Mouse (Mus musculus): ENCODE measurements around the gene Acp5. TPM values are rescaled to one million over a fixed set of nuclear protein-coding genes. Genes with fewer than 3 reads are reported as not detected.
"Not testable (repeated sequence)": the region's sequence is repeated elsewhere in the genome, so short reads cannot be mapped to it uniquely, and the experiment has no call there.

The Acp5 gene
- polyA plus RNA-seq, 1 experiment from 2014 or later, result 0.49 TPM

GRCm38 (mm10) chr9:22161299-22161698 lies 25.8 kb upstream of the Acp5 start:
- ATAC-seq, result no peak
- no peaks in the 10 kb centered on the region for H3K9me3 ChIP-seq (ENCODE audit: control insufficient read depth, low read length)
- peaks cover 13% of the 10 kb centered on the region for H3K4me1 ChIP-seq (ENCODE audit: control insufficient read depth, insufficient read depth, low read depth, low read length)
- H3K27ac ChIP-seq (ENCODE audit: low read depth, low read length), result no peak overlapping the region
- no peaks in the 10 kb centered on the region for H3K27me3 ChIP-seq (replicated peaks; ENCODE audit: control insufficient read depth, insufficient read depth, low read length)
- 30% methylated on average over 6 of the region's 6 CpGs for WGBS
- no peaks in the 10 kb centered on the region for H3K36me3 ChIP-seq (ENCODE audit: control insufficient read depth, insufficient read depth, low read length)
- H3K4me3 ChIP-seq (ENCODE audit: low read length), result no peak overlapping the region
- H3K9ac ChIP-seq (ENCODE audit: low read depth, low read length), result no peak overlapping the region
- H3K4me2 ChIP-seq (ENCODE audit: low read length), result no peak overlapping the region

GRCm38 (mm10) chr9:22157516-22158265 lies 22.2 kb upstream of the Acp5 start:
- Histone ChIP-seq H3K4me1 (ENCODE audit: control insufficient read depth, insufficient read depth, low read depth, low read length) (peaks cover 12% of the 10 kb centered on the region), H3K36me3 (ENCODE audit: control insufficient read depth, insufficient read depth, low read length) (no peaks in the 10 kb centered on the region), H3K4me3 (ENCODE audit: low read length) (peak overlapping the region; percentile 77), H3K4me2 (ENCODE audit: low read length) (peak overlapping the region; percentile 71), H3K9ac (ENCODE audit: low read depth, low read length) (peak overlapping the region; percentile 86), H3K27me3 (replicated peaks; ENCODE audit: control insufficient read depth, insufficient read depth, low read length) (no peaks in the 10 kb centered on the region), H3K27ac (ENCODE audit: low read depth, low read length) (peak overlapping the region; percentile 94), H3K9me3 (ENCODE audit: control insufficient read depth, low read length) (no peaks in the 10 kb centered on the region)
- 63% methylated on average over 34 of the region's 34 CpGs for WGBS
- ATAC-seq, result no peak

- H3K4me3 ChIP-seq (ENCODE audit: low read length), result peak within 1 kb of the TSS; percentile 77
- no peaks in the 10 kb centered on the region for H3K9me3 ChIP-seq (ENCODE audit: control insufficient read depth, low read length)
- no peaks in the 10 kb centered on the region for H3K27me3 ChIP-seq (replicated peaks; ENCODE audit: control insufficient read depth, insufficient read depth, low read length)
- H3K4me1 ChIP-seq (ENCODE audit: control insufficient read depth, insufficient read depth, low read depth, low read length), result peaks cover 12% of the 10 kb centered on the region
- no peaks in the 10 kb centered on the region for H3K36me3 ChIP-seq (ENCODE audit: control insufficient read depth, insufficient read depth, low read length)
- peak within 1 kb of the TSS; percentile 71 for H3K4me2 ChIP-seq (ENCODE audit: low read length)
- peak within 1 kb of the TSS; percentile 94 for H3K27ac ChIP-seq (ENCODE audit: low read depth, low read length)
- peak; percentile 99 for ATAC-seq
- peak within 1 kb of the TSS; percentile 86 for H3K9ac ChIP-seq (ENCODE audit: low read depth, low read length)
- WGBS, result under 1% methylated on average over 48 of the region's 65 CpGs
Measured at GRCm38 (mm10) chr9:22156497-22157245, 21.2 kb upstream of the Acp5 start, which contains the start of gene Pigyl. TSS of gene Pigyl (plus strand) at chr9:22156846.

- no peak for ATAC-seq
- H3K9me3 ChIP-seq (ENCODE audit: control insufficient read depth, low read length), result no peaks in the 10 kb centered on the region
- no peak overlapping the region for H3K9ac ChIP-seq (ENCODE audit: low read depth, low read length)
- H3K27me3 ChIP-seq (replicated peaks; ENCODE audit: control insufficient read depth, insufficient read depth, low read length), result no peaks in the 10 kb centered on the region
- H3K4me2 ChIP-seq (ENCODE audit: low read length), result peak overlapping the region; percentile 43
- 28% methylated on average over 10 of the region's 10 CpGs for WGBS
- H3K4me1 ChIP-seq (ENCODE audit: control insufficient read depth, insufficient read depth, low read depth, low read length), result peaks cover 12% of the 10 kb centered on the region
- H3K4me3 ChIP-seq (ENCODE audit: low read length), result no peak overlapping the region
- H3K36me3 ChIP-seq (ENCODE audit: control insufficient read depth, insufficient read depth, low read length), result no peaks in the 10 kb centered on the region
- no peak overlapping the region for H3K27ac ChIP-seq (ENCODE audit: low read depth, low read length)
Measured at GRCm38 (mm10) chr9:22155614-22156013, 20.1 kb upstream of the Acp5 start.

GRCm38 (mm10) chr9:22153810-22154209 lies 18.3 kb upstream of the Acp5 start:
- H3K36me3 ChIP-seq (ENCODE audit: control insufficient read depth, insufficient read depth, low read length), result no peaks in the 10 kb centered on the region
- no peak overlapping the region for H3K27ac ChIP-seq (ENCODE audit: low read depth, low read length)
- no peak for ATAC-seq
- no peaks in the 10 kb centered on the region for H3K27me3 ChIP-seq (replicated peaks; ENCODE audit: control insufficient read depth, insufficient read depth, low read length)
- no peaks in the 10 kb centered on the region for H3K9me3 ChIP-seq (ENCODE audit: control insufficient read depth, low read length)
- no peak overlapping the region for H3K4me3 ChIP-seq (ENCODE audit: low read length)
- H3K9ac ChIP-seq (ENCODE audit: low read depth, low read length), result no peak overlapping the region
- peaks cover 12% of the 10 kb centered on the region for H3K4me1 ChIP-seq (ENCODE audit: control insufficient read depth, insufficient read depth, low read depth, low read length)
- 91% methylated on average over 3 of the region's 3 CpGs for WGBS
- H3K4me2 ChIP-seq (ENCODE audit: low read length), result no peak overlapping the region

GRCm38 (mm10) chr9:22150946-22151345 lies 15.4 kb upstream of the Acp5 start:
- Histone ChIP-seq H3K27me3 (replicated peaks; ENCODE audit: control insufficient read depth, insufficient read depth, low read length) (no peaks in the 10 kb centered on the region), H3K4me3 (ENCODE audit: low read length) (no peak overlapping the region), H3K4me2 (ENCODE audit: low read length) (no peak overlapping the region), H3K9ac (ENCODE audit: low read depth, low read length) (no peak overlapping the region), H3K36me3 (ENCODE audit: control insufficient read depth, insufficient read depth, low read length) (no peaks in the 10 kb centered on the region), H3K27ac (ENCODE audit: low read depth, low read length) (no peak overlapping the region), H3K4me1 (ENCODE audit: control insufficient read depth, insufficient read depth, low read depth, low read length) (no peaks in the 10 kb centered on the region), H3K9me3 (ENCODE audit: control insufficient read depth, low read length) (no peaks in the 10 kb centered on the region)
- ATAC-seq, result no peak
- WGBS, result 81% methylated on average over 2 of the region's 2 CpGs

GRCm38 (mm10) chr9:22150249-22150693 lies 14.8 kb upstream of the Acp5 start:
- not testable (repeated sequence) for H3K4me2 ChIP-seq (ENCODE audit: low read length); ATAC-seq; H3K27me3 ChIP-seq (replicated peaks; ENCODE audit: control insufficient read depth, insufficient read depth, low read length); H3K36me3 ChIP-seq (ENCODE audit: control insufficient read depth, insufficient read depth, low read length); H3K9me3 ChIP-seq (ENCODE audit: control insufficient read depth, low read length); H3K9ac ChIP-seq (ENCODE audit: low read depth, low read length); H3K4me3 ChIP-seq (ENCODE audit: low read length); H3K4me1 ChIP-seq (ENCODE audit: control insufficient read depth, insufficient read depth, low read depth, low read length); H3K27ac ChIP-seq (ENCODE audit: low read depth, low read length)
- 84% methylated on average over 7 of the region's 7 CpGs for WGBS

- Histone ChIP-seq H3K27ac (ENCODE audit: low read depth, low read length) (no peak overlapping the region), H3K4me1 (ENCODE audit: control insufficient read depth, insufficient read depth, low read depth, low read length) (no peaks in the 10 kb centered on the region), H3K36me3 (ENCODE audit: control insufficient read depth, insufficient read depth, low read length) (no peaks in the 10 kb centered on the region), H3K9ac (ENCODE audit: low read depth, low read length) (no peak overlapping the region), H3K27me3 (replicated peaks; ENCODE audit: control insufficient read depth, insufficient read depth, low read length) (no peaks in the 10 kb centered on the region), H3K4me3 (ENCODE audit: low read length) (no peak overlapping the region), H3K9me3 (ENCODE audit: control insufficient read depth, low read length) (no peaks in the 10 kb centered on the region), H3K4me2 (ENCODE audit: low read length) (no peak overlapping the region)
- no peak for ATAC-seq
- WGBS, result 83% methylated on average over 20 of the region's 20 CpGs
Measured at GRCm38 (mm10) chr9:22149426-22150248, 14.1 kb upstream of the Acp5 start.
